Mouse (Mus musculus): ENCODE results near the gene Rev3l.

Gene Rev3l

GRCm38 (mm10) chr10:39731736-39732265 is at the start of gene Rev3l:
Rev3l (plus strand) TSS chr10:39732118.
- peak; percentile 88 to 94 for DNase-seq

- no peak for DNase-seq
Measured at GRCm38 (mm10) chr10:39682556-39682955, 49.4 kb upstream of the Rev3l start.

DNA sequence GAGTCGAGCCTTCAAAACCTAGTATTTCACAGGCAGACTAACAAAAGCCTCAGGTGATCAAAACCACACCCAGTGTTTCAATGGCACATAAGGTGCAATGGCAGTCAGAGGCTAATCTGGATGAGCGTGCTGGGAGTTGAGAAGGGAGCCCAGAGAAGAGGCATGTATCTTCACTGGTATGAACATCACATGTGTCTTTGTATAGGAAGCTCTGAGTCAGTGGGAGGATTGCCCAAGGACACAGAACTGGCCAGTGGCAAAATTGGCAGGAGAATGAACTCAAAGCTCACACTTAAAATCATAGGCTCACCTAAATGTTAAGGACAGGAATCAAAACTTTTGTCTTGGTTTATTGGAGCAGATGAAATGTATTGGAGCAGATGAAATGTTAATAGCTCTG is 48.4 kb upstream of the Rev3l start:
- DNase-seq: no peak

- no peak for DNase-seq
Measured at GRCm38 (mm10) chr10:39686811-39687210, 45.1 kb upstream of the Rev3l start.

DNA sequence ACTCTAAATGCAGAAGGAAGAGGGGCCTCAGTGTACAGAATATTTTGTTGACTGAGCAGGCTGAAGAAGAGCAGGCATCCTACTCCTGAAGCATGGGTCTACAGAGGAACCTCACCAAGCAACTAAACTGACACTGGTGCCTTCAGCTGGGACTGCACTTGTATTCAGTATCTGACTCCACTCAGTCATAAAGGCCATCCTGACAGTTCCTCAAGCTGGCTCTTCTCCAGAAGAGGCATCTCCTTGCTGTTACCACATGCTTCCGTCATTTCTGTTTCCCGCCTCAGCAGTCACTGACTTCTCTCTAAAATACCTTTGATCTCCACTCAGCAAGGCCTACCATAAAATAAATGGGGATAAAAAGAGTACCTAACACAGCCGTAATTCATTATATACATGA is 44.1 kb upstream of the Rev3l start:
- peak; percentile 19 to 22 for DNase-seq

- DNase-seq: no peak
Measured at GRCm38 (mm10) chr10:39691351-39692064, 40.4 kb upstream of the Rev3l start.

DNA sequence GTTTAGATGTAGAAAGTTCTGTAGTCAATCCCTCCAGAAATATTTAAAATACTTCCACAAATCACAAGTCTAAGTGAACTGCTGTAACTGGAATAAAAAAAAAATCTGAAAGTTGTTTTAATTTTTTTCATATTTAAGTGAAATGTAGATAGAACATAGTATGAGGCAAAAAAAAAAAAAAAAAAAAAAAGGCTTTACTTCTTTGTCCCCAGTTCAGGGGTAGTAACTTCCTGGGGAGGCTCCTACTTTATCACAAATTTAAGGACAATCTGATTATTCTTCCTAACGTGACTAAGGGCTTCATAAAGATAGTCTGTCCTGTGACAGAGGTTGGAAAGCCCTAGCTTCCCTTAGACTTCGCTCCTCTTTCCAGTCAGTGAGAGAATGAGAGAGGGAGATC is 39.8 kb upstream of the Rev3l start:
- no peak for DNase-seq

- no peak for DNase-seq
Measured at GRCm38 (mm10) chr10:39707717-39708510, 24.0 kb upstream of the Rev3l start.

DNA sequence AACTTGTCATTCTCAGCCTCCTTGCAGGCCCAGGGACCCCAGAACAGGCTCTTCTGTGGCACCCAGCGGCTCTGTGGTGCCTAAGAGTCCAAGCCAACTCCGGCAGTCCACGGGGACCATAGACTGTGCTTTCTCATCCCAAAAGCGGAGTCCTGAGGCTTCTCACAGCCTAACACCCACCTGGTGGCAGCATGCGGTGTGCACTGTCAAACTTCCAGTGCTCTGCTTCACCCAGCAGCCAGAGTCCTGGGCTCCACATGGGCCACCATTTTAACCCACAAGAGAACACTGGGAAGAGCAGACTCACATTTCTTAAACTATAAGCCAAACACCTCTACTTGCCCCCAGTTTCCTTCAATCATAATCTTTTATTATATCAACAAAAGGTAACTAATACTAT is 15.0 kb upstream of the Rev3l start:
- no peak for DNase-seq

DNA sequence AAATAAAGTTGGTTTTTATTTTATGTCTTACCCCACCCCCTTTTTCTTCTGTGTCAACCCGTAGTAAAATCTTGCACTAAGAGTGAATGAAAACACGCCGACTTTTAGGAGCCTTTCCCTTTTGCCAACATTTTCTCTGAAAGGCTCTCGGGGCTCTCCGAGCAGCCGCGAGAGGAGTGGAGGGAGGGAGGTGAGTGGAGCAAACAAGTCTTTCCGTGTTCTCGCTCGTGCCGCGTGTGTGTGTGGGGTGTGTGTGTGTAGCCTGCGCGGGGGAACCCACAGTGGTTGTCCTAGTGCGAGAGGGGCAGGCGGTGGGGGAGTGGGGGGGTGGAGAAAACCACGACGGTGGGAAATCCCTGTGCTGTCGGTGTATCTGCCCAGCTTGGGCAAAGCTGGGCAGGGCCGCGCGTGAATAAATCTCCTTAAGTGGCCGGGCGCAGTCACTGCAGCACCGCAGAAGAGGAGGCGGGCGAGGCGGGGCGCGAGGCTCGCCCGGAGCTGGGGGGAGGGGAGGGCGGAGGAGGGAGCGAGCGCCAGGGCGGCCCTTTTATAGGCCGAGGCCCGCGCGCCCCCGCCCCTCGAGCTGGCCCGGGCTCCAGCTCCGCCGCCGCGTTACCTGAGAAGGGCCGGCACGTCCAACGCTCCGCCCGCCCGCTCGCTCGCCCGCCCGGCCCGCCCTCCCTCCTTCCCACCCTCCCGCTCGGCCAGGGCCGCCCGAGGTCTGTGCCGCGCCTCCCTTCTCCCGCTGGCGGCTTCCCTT is 762 bp upstream of the Rev3l start:
- DNase-seq: peak; percentile 96 to 97

- peak; percentile 85 to 87 for DNase-seq
Measured at GRCm38 (mm10) chr10:39732266-39733100, 565 bp downstream of the Rev3l start.

DNA sequence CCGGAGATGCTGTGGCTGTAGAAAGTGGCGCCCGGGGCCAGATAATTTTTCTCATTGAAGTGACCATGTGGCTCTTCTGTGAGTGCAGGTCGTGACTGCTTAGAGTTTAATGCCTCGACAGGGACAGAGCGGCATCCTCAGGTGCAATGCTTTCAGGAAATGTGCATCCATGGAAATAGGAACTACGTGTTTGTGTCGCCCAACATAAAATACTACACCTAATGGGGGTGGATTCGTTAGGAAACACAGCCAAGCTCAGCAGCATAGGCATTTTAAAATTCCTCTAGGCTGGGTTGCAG is 1.1 kb downstream of the Rev3l start:
- DNase-seq: peak in 1 of 2 experiments; percentile 81

GRCm38 (mm10) chr10:39733421-39733930 is 1.6 kb downstream of the Rev3l start:
- no peak for DNase-seq

GRCm38 (mm10) chr10:39736187-39736586 is 4.3 kb downstream of the Rev3l start:
- DNase-seq: no peak

- DNase-seq: no peak
Measured at GRCm38 (mm10) chr10:39742057-39742456, 10.1 kb downstream of the Rev3l start.

GRCm38 (mm10) chr10:39764752-39765151 is 32.8 kb downstream of the Rev3l start:
- DNase-seq: no peak

DNA sequence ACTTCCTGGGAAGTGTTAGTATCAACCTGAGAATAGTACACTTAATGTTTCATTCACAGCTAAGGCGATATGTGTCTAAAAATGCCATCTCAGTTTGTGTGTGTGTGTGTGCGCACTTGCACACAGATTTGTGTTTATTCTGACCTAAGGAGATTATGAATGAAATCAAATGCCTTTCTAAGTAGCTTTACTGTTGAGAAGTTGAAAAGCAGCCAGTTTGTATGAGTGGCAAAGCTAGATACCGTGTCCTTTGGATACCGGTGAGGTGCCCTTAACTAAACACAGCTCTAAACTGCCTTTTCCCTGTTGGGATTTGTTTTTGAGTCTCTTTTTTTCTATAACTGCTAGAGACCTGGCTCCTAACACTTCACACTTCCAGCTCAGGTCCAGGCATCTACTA is 34.8 kb downstream of the Rev3l start:
- no peak for DNase-seq

DNA sequence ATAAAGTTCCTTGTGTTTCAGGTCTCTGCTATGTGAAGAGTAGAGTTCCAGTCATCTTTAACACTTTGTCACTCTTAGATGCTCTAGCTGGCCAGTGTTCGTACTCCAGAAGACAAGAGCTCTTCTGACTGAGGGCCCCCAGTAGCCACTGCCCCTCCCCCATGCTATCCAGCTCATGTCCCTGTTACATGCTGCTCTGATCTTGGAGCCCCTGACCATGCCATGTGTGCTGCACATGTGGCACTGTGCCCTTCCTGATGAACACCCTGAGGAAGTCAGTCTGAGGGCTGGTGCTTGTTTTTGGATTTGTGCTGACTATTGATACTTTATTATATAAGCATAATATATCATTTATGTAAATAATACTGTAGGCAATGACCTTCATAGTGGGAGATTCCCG is 40.3 kb downstream of the Rev3l start:
- DNase-seq: no peak

- DNase-seq: no peak
Measured at GRCm38 (mm10) chr10:39773940-39774726, 42.2 kb downstream of the Rev3l start.

- DNase-seq: no peak
Measured at GRCm38 (mm10) chr10:39776927-39777326, 45.0 kb downstream of the Rev3l start.

DNA sequence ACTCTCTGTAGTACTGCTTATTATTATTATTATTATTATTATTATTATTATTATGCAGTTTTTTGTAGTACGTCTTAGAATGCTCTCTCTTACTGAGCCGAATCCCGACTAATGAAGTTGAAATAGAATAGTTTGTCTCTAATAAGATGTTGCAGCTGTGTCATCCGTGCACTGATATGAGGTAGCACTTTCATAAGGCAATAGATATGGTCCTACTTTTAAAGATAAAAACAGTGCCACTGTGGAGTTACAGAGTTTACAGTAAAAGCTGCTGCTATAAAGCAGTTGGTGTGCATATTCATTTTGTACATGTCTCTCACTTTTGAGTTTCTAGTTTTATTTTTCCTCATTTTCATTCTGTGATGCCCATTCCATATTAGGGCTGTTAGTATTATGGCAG is 46.4 kb downstream of the Rev3l start:
- DNase-seq: no peak

- no peak for DNase-seq
Measured at GRCm38 (mm10) chr10:39785241-39785640, 53.3 kb downstream of the Rev3l start.
